Mouse (Mus musculus) brain, embryonic 14.5 days (tissue): Measurements from ENCODE around the gene Barx2. TPM values are rescaled to one million over a fixed set of nuclear protein-coding genes. Genes with fewer than 3 reads are reported as not detected.
A peak's percentile ranks its signal among the peaks of the same experiment; 100 is the strongest.

ENCODE experiments used
- DNase-seq: peaks from one replicate; pipeline ENCODE4 v3.0.0-alpha.2; 2011; ENCODE audit warnings: low read depth
- CTCF ChIP-seq: fragments of 200-500 bp; IDR thresholded peaks from 2 replicates; pipeline ENCODE4 v1.5.1; 2012; ENCODE audit warnings: inconsistent platforms, mild to moderate bottlenecking, moderate library complexity, borderline replicate concordance; ENCODE audit not compliant: insufficient read depth, insufficient read length; ENCODE audit errors: extremely low read depth
- POLR2A ChIP-seq: fragments of 200-500 bp; IDR thresholded peaks from 2 replicates; pipeline ENCODE4 v1.6.1; 2012; ENCODE audit warnings: mild to moderate bottlenecking, inconsistent platforms, borderline replicate concordance; ENCODE audit not compliant: poor library complexity, insufficient read depth, insufficient read length, severe bottlenecking; ENCODE audit errors: extremely low read depth
- polyA plus RNA-seq: library from polyadenylated mRNA; depleted of rRNA; stranded (reverse); fragments of >200 nt; gene quantifications from 2 replicates; pipeline ENCODE4 v1.2.3, GENCODE M21; 2012

Barx2 gene
- polyA plus RNA-seq, 1 experiment = 0.42 TPM

GRCm38 (mm10) chr9:31871410-31871809, 41.9 kb downstream of the Barx2 start:
- peak; percentile 24 for DNase-seq
- no peak for TF ChIP-seq CTCF
- no peak for TF ChIP-seq POLR2A

- DNase-seq = no peak
Measured at GRCm38 (mm10) chr9:31868823-31869460, 44.3 kb downstream of the Barx2 start.

GRCm38 (mm10) chr9:31863830-31864229, 49.4 kb downstream of the Barx2 start:
- DNase-seq = peak; percentile 4
- no peak for TF ChIP-seq POLR2A
- TF ChIP-seq CTCF = no peak

More at GRCm38 (mm10) chr9:31868823-31869460, 44.3 kb downstream of the Barx2 start:
- TF ChIP-seq POLR2A (no peak), CTCF (no peak)

GRCm38 (mm10) chr9:31859446-31859845, 53.8 kb downstream of the Barx2 start:
- TF ChIP-seq CTCF = no peak
- TF ChIP-seq POLR2A = no peak

GRCm38 (mm10) chr9:31858720-31859340, 54.4 kb downstream of the Barx2 start:
- DNase-seq = peak; percentile 60

More at GRCm38 (mm10) chr9:31859446-31859845, 53.8 kb downstream of the Barx2 start:
- no peak for DNase-seq

GRCm38 (mm10) chr9:31857512-31857911, 55.8 kb downstream of the Barx2 start:
- peak; percentile 51 for DNase-seq

More at GRCm38 (mm10) chr9:31858720-31859340, 54.4 kb downstream of the Barx2 start:
- peak; percentile 73 for TF ChIP-seq CTCF
- TF ChIP-seq POLR2A = no peak

GRCm38 (mm10) chr9:31856437-31856836, 56.8 kb downstream of the Barx2 start:
- no peak for DNase-seq
- TF ChIP-seq POLR2A (no peak), CTCF (no peak)

More at GRCm38 (mm10) chr9:31857512-31857911, 55.8 kb downstream of the Barx2 start:
- TF ChIP-seq CTCF (no peak), POLR2A (no peak)

GRCm38 (mm10) chr9:31855668-31856067, 57.6 kb downstream of the Barx2 start:
- TF ChIP-seq CTCF (no peak), POLR2A (no peak)
- no peak for DNase-seq

GRCm38 (mm10) chr9:31851710-31852109, 61.6 kb downstream of the Barx2 start:
- DNase-seq = no peak
- TF ChIP-seq POLR2A (no peak), CTCF (no peak)

- DNase-seq = no peak
- TF ChIP-seq CTCF = no peak
- TF ChIP-seq POLR2A = no peak
Measured at GRCm38 (mm10) chr9:31850706-31851105, 62.6 kb downstream of the Barx2 start.

GRCm38 (mm10) chr9:31849387-31849786, 63.9 kb downstream of the Barx2 start:
- DNase-seq = no peak
- TF ChIP-seq CTCF = no peak
- TF ChIP-seq POLR2A = no peak

GRCm38 (mm10) chr9:31844614-31845013, 68.6 kb downstream of the Barx2 start:
- DNase-seq = no peak
- TF ChIP-seq CTCF = no peak
- TF ChIP-seq POLR2A = no peak

GRCm38 (mm10) chr9:31841108-31841815, 72.0 kb downstream of the Barx2 start:
- no peak for DNase-seq
- no peak for TF ChIP-seq POLR2A
- no peak for TF ChIP-seq CTCF
